Mouse (Mus musculus) erythroblast, embryonic 14.5 days (primary cell): ENCODE data around the gene Lasp1. TPM values are rescaled to one million over a fixed set of nuclear protein-coding genes. Genes with fewer than 3 reads are reported as not detected.

Experiments
- H3K27me3 ChIP-seq: 2 replicates; pipeline ENCODE4 v1.6.1; 2012; ENCODE audit warnings: inconsistent platforms; ENCODE audit not compliant: control insufficient read depth
- H3K36me3 ChIP-seq: 2 replicates; pipeline ENCODE4 v1.6.1; 2012; ENCODE audit warnings: mild to moderate bottlenecking, inconsistent platforms; ENCODE audit not compliant: control insufficient read depth
- H3K4me1 ChIP-seq: 2 replicates; pipeline ENCODE4 v1.6.1; 2012; ENCODE audit warnings: inconsistent platforms; ENCODE audit not compliant: control insufficient read depth
- H3K4me3 ChIP-seq: replicated peaks from 2 replicates; pipeline ENCODE3; 2012; ENCODE audit warnings: moderate library complexity, mild to moderate bottlenecking, inconsistent platforms
- H3K9me3 ChIP-seq: 2 replicates; pipeline ENCODE4 v1.6.1; 2012; ENCODE audit warnings: low read length, inconsistent platforms, mixed read lengths; ENCODE audit not compliant: control insufficient read depth
- GATA1 ChIP-seq: IDR thresholded peaks from 2 replicates; pipeline ENCODE4 v1.6.1; 2012; ENCODE audit warnings: low read length, inconsistent platforms, mixed read lengths
- TAL1 ChIP-seq: IDR thresholded peaks from 3 replicates; pipeline ENCODE4 v1.6.1; 2012; ENCODE audit warnings: low read length, inconsistent platforms, mixed read lengths
- polyA plus RNA-seq: library from polyadenylated mRNA; stranded (reverse); fragments of >175 nt; gene quantifications from 2 replicates; pipeline ENCODE4 v1.2.3, GENCODE M21; 2012

Lasp1 gene
- polyA plus RNA-seq, 1 experiment, result 0.56 TPM

GRCm38 (mm10) chr11:97820840-97821239 is 22.0 kb downstream of the Lasp1 start:
- H3K9me3 ChIP-seq, result no peaks in the 10 kb centered on the region
- no peak overlapping the region for H3K4me3 ChIP-seq
- H3K4me1 ChIP-seq, result peaks cover 31% of the 10 kb centered on the region
- peaks cover 9% of the 10 kb centered on the region; the same call in 1 of the 2 replicates for H3K36me3 ChIP-seq
- no peaks in the 10 kb centered on the region for H3K27me3 ChIP-seq
- no peak for TF ChIP-seq TAL1
- TF ChIP-seq GATA1, result no peak

GRCm38 (mm10) chr11:97821401-97822064 is 22.7 kb downstream of the Lasp1 start:
- Histone ChIP-seq H3K4me1 (peaks cover 31% of the 10 kb centered on the region), H3K4me3 (no peak overlapping the region), H3K27me3 (no peaks in the 10 kb centered on the region), H3K9me3 (no peaks in the 10 kb centered on the region), H3K36me3 (peaks cover 9% of the 10 kb centered on the region; the same call in 1 of the 2 replicates)
- TF ChIP-seq GATA1 (no peak), TAL1 (no peak)

GRCm38 (mm10) chr11:97822840-97823603 is 24.2 kb downstream of the Lasp1 start:
- H3K9me3 ChIP-seq, result no peaks in the 10 kb centered on the region
- H3K36me3 ChIP-seq, result peaks cover 5% of the 10 kb centered on the region; the same call in 1 of the 2 replicates
- H3K4me3 ChIP-seq, result no peak overlapping the region
- H3K27me3 ChIP-seq, result no peaks in the 10 kb centered on the region
- no peak for TF ChIP-seq GATA1
- no peak for TF ChIP-seq TAL1
- peaks cover 18% of the 10 kb centered on the region for H3K4me1 ChIP-seq

- H3K27me3 ChIP-seq, result no peaks in the 10 kb centered on the region
- peaks cover 7% of the 10 kb centered on the region for H3K4me1 ChIP-seq
- H3K4me3 ChIP-seq, result no peak overlapping the region
- TF ChIP-seq TAL1, result no peak
- TF ChIP-seq GATA1, result no peak
- peaks cover 5% of the 10 kb centered on the region; the same call in 1 of the 2 replicates for H3K36me3 ChIP-seq
- no peaks in the 10 kb centered on the region for H3K9me3 ChIP-seq
Observed at GRCm38 (mm10) chr11:97824168-97824567, 25.4 kb downstream of the Lasp1 start.

GRCm38 (mm10) chr11:97824895-97825294 is 26.1 kb downstream of the Lasp1 start:
- peaks cover 7% of the 10 kb centered on the region for H3K4me1 ChIP-seq
- no peak overlapping the region for H3K4me3 ChIP-seq
- H3K27me3 ChIP-seq, result no peaks in the 10 kb centered on the region
- H3K36me3 ChIP-seq, result peaks cover 5% of the 10 kb centered on the region; the same call in 1 of the 2 replicates
- no peaks in the 10 kb centered on the region for H3K9me3 ChIP-seq
- TF ChIP-seq GATA1, result no peak

GRCm38 (mm10) chr11:97825295-97825694 is 26.5 kb downstream of the Lasp1 start:
- H3K27me3 ChIP-seq, result no peaks in the 10 kb centered on the region
- no peak overlapping the region for H3K4me3 ChIP-seq
- no peak for TF ChIP-seq GATA1
- no peak for TF ChIP-seq TAL1
- peaks cover 7% of the 10 kb centered on the region for H3K4me1 ChIP-seq
- no peaks in the 10 kb centered on the region for H3K9me3 ChIP-seq
- peaks cover 5% of the 10 kb centered on the region; the same call in 1 of the 2 replicates for H3K36me3 ChIP-seq

- Histone ChIP-seq H3K9me3 (no peaks in the 10 kb centered on the region), H3K4me1 (peaks cover 6% of the 10 kb centered on the region), H3K4me3 (no peak overlapping the region), H3K36me3 (peaks cover 5% of the 10 kb centered on the region; the same call in 1 of the 2 replicates), H3K27me3 (no peaks in the 10 kb centered on the region)
- no peak for TF ChIP-seq GATA1
- no peak for TF ChIP-seq TAL1
Observed at GRCm38 (mm10) chr11:97825971-97826370, 27.2 kb downstream of the Lasp1 start.

GRCm38 (mm10) chr11:97826414-97826813 is 27.6 kb downstream of the Lasp1 start:
- peaks cover 5% of the 10 kb centered on the region; the same call in 1 of the 2 replicates for H3K36me3 ChIP-seq
- H3K4me1 ChIP-seq, result peaks cover 3% of the 10 kb centered on the region
- H3K9me3 ChIP-seq, result no peaks in the 10 kb centered on the region
- no peak overlapping the region for H3K4me3 ChIP-seq
- no peaks in the 10 kb centered on the region for H3K27me3 ChIP-seq
- no peak for TF ChIP-seq TAL1

- Histone ChIP-seq H3K27me3 (no peaks in the 10 kb centered on the region), H3K36me3 (peaks cover 7% of the 10 kb centered on the region; the same call in 1 of the 2 replicates), H3K4me1 (no peaks in the 10 kb centered on the region; the same call in 1 of the 2 replicates), H3K9me3 (no peaks in the 10 kb centered on the region), H3K4me3 (no peak overlapping the region)
- TF ChIP-seq TAL1 (no peak), GATA1 (no peak)
Observed at GRCm38 (mm10) chr11:97827654-97828053, 28.9 kb downstream of the Lasp1 start.
